Comparison of ENCODE assay signal across 7 mouse cellular contexts in genomic region chr10:58498516-58498915, GRCm38 (mm10). TPM values are rescaled to one million over a fixed set of nuclear protein-coding genes. Genes with fewer than 3 reads are reported as not detected.
DNase-seq lines count a peak whose midpoint lies in the region; ATAC-seq and TF ChIP-seq lines count a peak whose summit lies in the region.

No protein-coding gene starts in this region.

- no peaks in the 10 kb centered on the region for H3K27me3 ChIP-seq in spleen, adult 2 months (ENCODE audit: control insufficient read depth, insufficient read depth, low read length)
- no peaks in the 10 kb centered on the region for H3K27me3 ChIP-seq in forebrain, embryonic 14.5 days (replicated peaks; ENCODE audit: control insufficient read depth, insufficient read depth, low read length)
- no peaks in the 10 kb centered on the region for H3K27me3 ChIP-seq in liver, embryonic 15.5 days

- H3K4me1 ChIP-seq in spleen, adult 2 months (ENCODE audit: control insufficient read depth, insufficient read depth, insufficient read length) = no peaks in the 10 kb centered on the region
- 0 out of 2 replicates have a peak, but pooled peaks cover 3% of the 10 kb centered on the region for H3K4me1 ChIP-seq in forebrain, embryonic 14.5 days (ENCODE audit: control insufficient read depth, insufficient read depth, low read length)
- peaks cover 15% of the 10 kb centered on the region for H3K4me1 ChIP-seq in liver, embryonic 15.5 days (replicated peaks)

- H3K9me3 ChIP-seq in forebrain, embryonic 14.5 days (replicated peaks; ENCODE audit: control insufficient read depth, low read length) = no peaks in the 10 kb centered on the region
- H3K9me3 ChIP-seq in liver, embryonic 15.5 days (replicated peaks) = no peaks in the 10 kb centered on the region

- ATAC-seq in forebrain, embryonic 14.5 days = no peak
- ATAC-seq in liver, embryonic 15.5 days (ENCODE audit: insufficient read depth) = no peak

- no peak overlapping the region; the same call in 1 of the 2 replicates for H3K27ac ChIP-seq in spleen, adult 2 months (ENCODE audit: insufficient read depth, low read length)
- no peak overlapping the region for H3K27ac ChIP-seq in forebrain, embryonic 14.5 days (ENCODE audit: low read depth, low read length)
- peak overlapping the region; percentile 86 for H3K27ac ChIP-seq in liver, embryonic 15.5 days (replicated peaks)

- peak overlapping the region; percentile 69; the same call in 1 of the 2 replicates for H3K9ac ChIP-seq in forebrain, embryonic 14.5 days (ENCODE audit: low read length)
- H3K9ac ChIP-seq in liver, embryonic 15.5 days = peak overlapping the region; percentile 73

- peak overlapping the region; percentile 63 for H3K4me2 ChIP-seq in forebrain, embryonic 14.5 days (ENCODE audit: low read length)
- peak overlapping the region; percentile 82 for H3K4me2 ChIP-seq in liver, embryonic 15.5 days

- no peak for TF ChIP-seq POLR2A in spleen, adult 2 months (IDR thresholded peaks at IDR 0.05; ENCODE audit: low read depth, low read length)

- H3K36me3 ChIP-seq in spleen, adult 2 months (ENCODE audit: control insufficient read depth, insufficient read depth, low read length) = peaks cover 4% of the 10 kb centered on the region; the same call in 1 of the 2 replicates
- peaks cover 11% of the 10 kb centered on the region for H3K36me3 ChIP-seq in forebrain, embryonic 14.5 days (ENCODE audit: control insufficient read depth, insufficient read depth, low read length)
- peaks cover 17% of the 10 kb centered on the region for H3K36me3 ChIP-seq in liver, embryonic 15.5 days (replicated peaks)

- no peak for TF ChIP-seq CTCF in spleen, adult 2 months (IDR thresholded peaks at IDR 0.05; ENCODE audit: extremely low read depth, insufficient read depth, insufficient read length, insufficient replicate concordance)

- no peak for DNase-seq in spleen, adult 2 months (ENCODE audit: low read depth in 1 of 2, low spot score in 2 of 2)
- DNase-seq in spleen, postnatal 10 days (ENCODE audit: low spot score in 2 of 2) = no peak
- DNase-seq in forebrain, embryonic 14.5 days (ENCODE audit: low spot score) = no peak
- DNase-seq in cerebellum, adult 18-20 months = no peak
- DNase-seq in B cell, adult 2 months = no peak
- no peak for DNase-seq in spleen, postnatal 4 days (ENCODE audit: low spot score in 2 of 2)

- H3K4me3 ChIP-seq in spleen, adult 2 months (ENCODE audit: extremely low read depth, insufficient read depth, insufficient read length) = peak overlapping the region; percentile 90
- H3K4me3 ChIP-seq in forebrain, embryonic 14.5 days (ENCODE audit: low read depth, low read length) = peak overlapping the region; percentile 63
- H3K4me3 ChIP-seq in liver, embryonic 15.5 days (replicated peaks) = peak overlapping the region; percentile 86

- WGBS in spleen, adult 2 months = 60% methylated on average over 2 of the region's 2 CpGs
- WGBS in forebrain, embryonic 14.5 days = 65% methylated on average over 2 of the region's 2 CpGs
- 59% methylated on average over 2 of the region's 2 CpGs for WGBS in liver, embryonic 15.5 days (ENCODE audit: insufficient replicate concordance)

RNA-seq across cellular contexts. Expression of gene Ccdc138, which starts 0.8 kb away (rescaled TPM):
- 0.14 and 0.22 TPM in 2 replicates for polyA plus RNA-seq in spleen, adult 2 months (2012; rRNA removed)
- polyA plus RNA-seq in forebrain, embryonic 14.5 days (2014; fragmentation: Nextera tagmentation; extraction: Ambion mirVana) = 6.0 and 7.7 TPM in 2 replicates
- polyA plus RNA-seq in liver, embryonic 15.5 days (2015; fragmentation: Nextera tagmentation; extraction: Ambion mirVana) = 2.4 and 2.5 TPM in 2 replicates

RNA-seq across cellular contexts. Expression of gene Ranbp2, which starts 51.8 kb away (rescaled TPM):
- 2.5 and 2.6 TPM in 2 replicates for polyA plus RNA-seq in spleen, adult 2 months (2012; rRNA removed)
- 24.2 and 33.4 TPM in 2 replicates for polyA plus RNA-seq in forebrain, embryonic 14.5 days (2014; fragmentation: Nextera tagmentation; extraction: Ambion mirVana)
- 18.9 and 19.2 TPM in 2 replicates for polyA plus RNA-seq in liver, embryonic 15.5 days (2015; fragmentation: Nextera tagmentation; extraction: Ambion mirVana)
